Mouse (Mus musculus): ENCODE results near the gene Cks1brt. TPM values are rescaled to one million over a fixed set of nuclear protein-coding genes. Genes with fewer than 3 reads are reported as not detected.

Cks1brt gene
- polyA plus RNA-seq, 1 experiment from 2014 or later: not detected

DNA sequence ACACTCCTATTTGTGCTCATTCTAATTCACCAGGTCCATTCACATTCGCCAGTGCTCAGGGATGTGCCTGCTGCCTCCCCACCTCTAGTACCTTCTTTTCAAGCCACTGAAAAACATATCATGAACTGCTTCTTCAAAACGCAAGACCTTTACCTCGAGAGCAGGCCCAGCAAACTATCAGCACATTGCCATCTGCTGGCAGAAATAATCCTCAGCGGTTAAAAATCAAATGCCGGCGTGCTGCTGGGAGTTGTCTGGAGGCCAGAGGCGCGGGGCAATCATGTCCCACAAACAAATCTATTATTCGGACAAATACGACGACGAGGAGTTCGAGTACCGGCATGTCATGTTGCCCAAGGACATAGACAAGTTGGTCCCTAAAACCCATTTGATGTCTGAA lies 19.6 kb downstream of the Cks1brt start:
- H3K27me3 ChIP-seq (replicated peaks): no peaks in the 10 kb centered on the region
- WGBS: 25% methylated on average over 14 of the region's 14 CpGs

DNA sequence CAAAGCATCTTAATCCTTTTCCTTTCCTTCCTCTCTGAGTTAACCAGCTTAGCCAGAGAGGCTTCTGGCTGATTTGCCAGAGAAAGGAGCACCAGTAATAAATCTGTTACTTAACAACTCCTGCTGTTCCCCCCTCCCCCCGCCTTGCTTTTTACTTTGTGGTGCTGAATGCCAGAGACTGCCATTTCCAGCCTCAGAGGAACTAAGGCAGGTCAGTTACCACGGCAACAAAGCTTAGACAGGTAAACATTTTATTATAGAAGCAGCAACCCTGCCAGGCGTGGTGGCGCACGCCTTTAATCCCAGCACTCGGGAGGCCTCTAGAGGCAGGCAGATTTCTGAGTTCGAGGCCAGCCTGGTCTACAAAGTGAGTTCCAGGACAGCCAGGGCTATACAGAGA lies 24.2 kb downstream of the Cks1brt start:
- no peak overlapping the region for H3K9ac ChIP-seq
- no peak overlapping the region for H3K27ac ChIP-seq (replicated peaks)
- H3K4me2 ChIP-seq: no peak overlapping the region
- WGBS: 76% methylated on average over 7 of the region's 7 CpGs
- H3K9me3 ChIP-seq: no peaks in the 10 kb centered on the region
- H3K4me1 ChIP-seq: no peaks in the 10 kb centered on the region
- ATAC-seq (ENCODE audit: extremely low read depth, insufficient number of reproducible peaks, low FRiP score, low TSS enrichment): no peak
- no peak overlapping the region for H3K4me3 ChIP-seq
- H3K27me3 ChIP-seq (replicated peaks): no peaks in the 10 kb centered on the region
- no peaks in the 10 kb centered on the region for H3K36me3 ChIP-seq

More for the DNA sequence above, 19.6 kb downstream of the Cks1brt start:
- Histone ChIP-seq H3K36me3 (no peaks in the 10 kb centered on the region), H3K9ac (no peak overlapping the region), H3K4me3 (no peak overlapping the region), H3K9me3 (no peaks in the 10 kb centered on the region), H3K4me1 (no peaks in the 10 kb centered on the region), H3K27ac (replicated peaks) (no peak overlapping the region), H3K4me2 (no peak overlapping the region)
- ATAC-seq (ENCODE audit: extremely low read depth, insufficient number of reproducible peaks, low FRiP score, low TSS enrichment): no peak

DNA sequence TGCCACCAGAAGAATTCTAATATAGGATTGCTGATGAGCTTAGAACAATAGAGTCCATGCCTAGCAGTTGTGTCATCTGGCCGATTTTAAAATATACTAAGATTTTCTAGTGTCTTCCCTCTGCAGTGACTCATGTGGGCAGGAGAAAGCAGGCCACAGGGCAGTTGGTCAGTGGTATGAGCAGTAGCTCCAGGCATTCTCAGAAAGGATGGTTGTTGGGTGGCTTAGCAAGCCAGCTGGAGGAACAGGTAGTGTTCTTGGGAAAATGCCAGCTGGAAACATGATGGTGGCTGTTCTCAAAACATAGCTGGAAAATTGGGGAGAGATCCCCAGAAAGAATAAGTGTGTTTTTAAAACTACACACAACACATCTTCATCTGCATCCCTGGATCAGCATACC lies 40.6 kb downstream of the Cks1brt start:
- WGBS: 44% methylated on average over 1 of the region's 1 CpGs
- no peak overlapping the region for H3K27ac ChIP-seq (replicated peaks)
- H3K36me3 ChIP-seq: no peaks in the 10 kb centered on the region
- H3K9ac ChIP-seq: no peak overlapping the region
- H3K4me2 ChIP-seq: no peak overlapping the region
- no peaks in the 10 kb centered on the region for H3K27me3 ChIP-seq (replicated peaks)
- no peak overlapping the region for H3K4me3 ChIP-seq
- peaks cover 15% of the 10 kb centered on the region; the same call in 1 of the 2 replicates for H3K9me3 ChIP-seq
- no peaks in the 10 kb centered on the region for H3K4me1 ChIP-seq
- no peak for ATAC-seq (ENCODE audit: extremely low read depth, insufficient number of reproducible peaks, low FRiP score, low TSS enrichment)

DNA sequence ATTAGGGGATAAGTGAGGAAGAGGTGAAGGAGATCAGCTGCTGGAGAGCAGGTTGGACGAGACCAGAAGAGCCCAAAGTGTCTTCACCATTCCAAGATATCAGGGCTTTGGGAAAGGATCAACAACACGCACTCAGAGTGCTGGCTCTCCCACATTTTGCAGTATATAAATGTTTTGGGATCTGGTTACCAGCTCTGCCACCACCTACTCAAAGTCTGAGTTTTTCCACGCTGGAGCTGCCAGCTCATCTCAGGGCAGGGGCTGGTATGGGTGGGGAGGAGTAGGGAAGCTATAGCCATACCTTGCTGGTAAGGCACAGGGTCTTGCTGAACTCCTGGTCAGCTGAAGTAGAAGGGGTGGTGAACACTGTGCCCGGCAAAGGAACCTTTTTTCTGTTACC lies 68.5 kb downstream of the Cks1brt start:
- Histone ChIP-seq H3K4me3 (no peak overlapping the region), H3K4me1 (no peaks in the 10 kb centered on the region), H3K36me3 (no peaks in the 10 kb centered on the region), H3K9me3 (no peaks in the 10 kb centered on the region), H3K4me2 (no peak overlapping the region), H3K9ac (no peak overlapping the region), H3K27me3 (replicated peaks) (no peaks in the 10 kb centered on the region), H3K27ac (replicated peaks) (peak overlapping the region; percentile 58; the same call in 1 of the 2 replicates)
- 69% methylated on average over 4 of the region's 4 CpGs for WGBS
- ATAC-seq (ENCODE audit: extremely low read depth, insufficient number of reproducible peaks, low FRiP score, low TSS enrichment): no peak

DNA sequence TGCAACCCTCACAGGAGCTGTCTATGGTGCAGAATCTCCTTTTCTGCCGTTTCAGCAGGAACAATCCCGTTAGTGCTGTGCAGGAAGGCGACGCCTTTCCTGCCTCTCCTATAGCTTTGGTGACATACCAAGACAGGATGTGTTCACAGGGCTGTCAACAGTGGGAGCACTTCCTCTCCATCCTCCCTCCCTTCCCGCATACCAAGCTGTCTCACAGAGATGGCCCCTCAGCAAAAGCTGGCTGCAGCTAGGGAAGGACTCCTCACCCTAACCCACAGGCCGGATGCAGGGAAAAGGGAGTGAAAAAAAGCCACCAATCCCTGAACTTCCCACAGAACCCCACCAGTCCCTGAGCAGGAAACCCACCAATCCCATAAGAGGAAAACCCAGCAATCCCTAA lies 69.3 kb downstream of the Cks1brt start:
- H3K4me2 ChIP-seq: no peak overlapping the region
- no peaks in the 10 kb centered on the region for H3K27me3 ChIP-seq (replicated peaks)
- no peak overlapping the region for H3K4me3 ChIP-seq
- peak; percentile 70 for ATAC-seq (ENCODE audit: extremely low read depth, insufficient number of reproducible peaks, low FRiP score, low TSS enrichment)
- no peak overlapping the region for H3K9ac ChIP-seq
- H3K36me3 ChIP-seq: no peaks in the 10 kb centered on the region
- WGBS: 35% methylated on average over 6 of the region's 6 CpGs
- H3K27ac ChIP-seq (replicated peaks): peak overlapping the region; percentile 82; the same call in 1 of the 2 replicates
- H3K9me3 ChIP-seq: no peaks in the 10 kb centered on the region
- no peaks in the 10 kb centered on the region for H3K4me1 ChIP-seq

Small RNAs within 50 kb of the gene (microRNA-seq; reads per million reads assigned to microRNA genes)
- 4.7 reads per million, percentile 19 among the genes with 10 or more reads in this experiment for gene Gm23388

Other genes starting within 250 kb of the Cks1brt start
- 4.9 and 15.6 TPM in 2 replicates for gene Klf1, start 250.0 kb upstream of the Cks1brt start, polyA plus RNA-seq (2015; fragmentation: Nextera tagmentation; extraction: Ambion mirVana)
- gene Dnase2a, start 243.4 kb upstream of the Cks1brt start, polyA plus RNA-seq (2015; fragmentation: Nextera tagmentation; extraction: Ambion mirVana): 5.3 and 5.9 TPM in 2 replicates
- gene Mast1, start 214.6 kb upstream of the Cks1brt start, polyA plus RNA-seq (2015; fragmentation: Nextera tagmentation; extraction: Ambion mirVana): 0.11 and 0.19 TPM in 2 replicates
- 0.17 and 0.32 TPM in 2 replicates for gene Rtbdn, start 204.9 kb upstream of the Cks1brt start, polyA plus RNA-seq (2015; fragmentation: Nextera tagmentation; extraction: Ambion mirVana)
- gene Gm49661, start 182.5 kb upstream of the Cks1brt start, polyA plus RNA-seq (2015; fragmentation: Nextera tagmentation; extraction: Ambion mirVana): not detected in 2 replicates
- 733 and 747 TPM in 2 replicates for gene Prdx2, start 182.3 kb upstream of the Cks1brt start, polyA plus RNA-seq (2015; fragmentation: Nextera tagmentation; extraction: Ambion mirVana)
- gene Rnaseh2a, start 182.2 kb upstream of the Cks1brt start, polyA plus RNA-seq (2015; fragmentation: Nextera tagmentation; extraction: Ambion mirVana): 82.8 and 83.4 TPM in 2 replicates
- gene Junb, start 173.2 kb upstream of the Cks1brt start, polyA plus RNA-seq (2015; fragmentation: Nextera tagmentation; extraction: Ambion mirVana): 12.8 and 12.9 TPM in 2 replicates
- 7.2 and 7.3 TPM in 2 replicates for gene Hook2, start 161.3 kb upstream of the Cks1brt start, polyA plus RNA-seq (2015; fragmentation: Nextera tagmentation; extraction: Ambion mirVana)
- not detected in 2 replicates for gene Best2, start 137.4 kb upstream of the Cks1brt start, polyA plus RNA-seq (2015; fragmentation: Nextera tagmentation; extraction: Ambion mirVana)
- 113 and 127 TPM in 2 replicates for gene Asna1, start 126.6 kb upstream of the Cks1brt start, polyA plus RNA-seq (2015; fragmentation: Nextera tagmentation; extraction: Ambion mirVana)
- 73.4 and 75.1 TPM in 2 replicates for gene Trir, start 125.1 kb upstream of the Cks1brt start, polyA plus RNA-seq (2015; fragmentation: Nextera tagmentation; extraction: Ambion mirVana)
- 23.2 and 25.3 TPM in 2 replicates for gene Tnpo2, start 115.0 kb upstream of the Cks1brt start, polyA plus RNA-seq (2015; fragmentation: Nextera tagmentation; extraction: Ambion mirVana)
- gene Fbxw9, start 91.9 kb upstream of the Cks1brt start, polyA plus RNA-seq (2015; fragmentation: Nextera tagmentation; extraction: Ambion mirVana): 18.5 and 19.8 TPM in 2 replicates
- gene Gm5741, start 83.9 kb upstream of the Cks1brt start, polyA plus RNA-seq (2015; fragmentation: Nextera tagmentation; extraction: Ambion mirVana): 0.57 TPM in 1 of 2 replicates, not detected in the other
- gene Dhps, start 80.2 kb upstream of the Cks1brt start, polyA plus RNA-seq (2015; fragmentation: Nextera tagmentation; extraction: Ambion mirVana): 51.9 and 60.4 TPM in 2 replicates
- 118 and 120 TPM in 2 replicates for gene Wdr83os, start 71.2 kb upstream of the Cks1brt start, polyA plus RNA-seq (2015; fragmentation: Nextera tagmentation; extraction: Ambion mirVana)
- 37.7 and 38.7 TPM in 2 replicates for gene Wdr83, start 70.6 kb upstream of the Cks1brt start, polyA plus RNA-seq (2015; fragmentation: Nextera tagmentation; extraction: Ambion mirVana)
- gene Man2b1, start 68.7 kb upstream of the Cks1brt start, polyA plus RNA-seq (2015; fragmentation: Nextera tagmentation; extraction: Ambion mirVana): 30.5 and 31.1 TPM in 2 replicates
- 1.0 and 1.2 TPM in 2 replicates for gene Zfp791, start 28.8 kb upstream of the Cks1brt start, polyA plus RNA-seq (2015; fragmentation: Nextera tagmentation; extraction: Ambion mirVana)
- gene Olfr371, start 74.1 kb downstream of the Cks1brt start, polyA plus RNA-seq (2015; fragmentation: Nextera tagmentation; extraction: Ambion mirVana): not detected in 2 replicates
- gene Orc6, start 147.7 kb downstream of the Cks1brt start, polyA plus RNA-seq (2015; fragmentation: Nextera tagmentation; extraction: Ambion mirVana): 66.2 and 69.6 TPM in 2 replicates
- gene Vps35, start 147.9 kb downstream of the Cks1brt start, polyA plus RNA-seq (2015; fragmentation: Nextera tagmentation; extraction: Ambion mirVana): 103 and 107 TPM in 2 replicates
- gene Mylk3, start 234.4 kb downstream of the Cks1brt start, polyA plus RNA-seq (2015; fragmentation: Nextera tagmentation; extraction: Ambion mirVana): 197 and 216 TPM in 2 replicates